Mouse (Mus musculus) MEL (cell line): ENCODE data around the gene Hsd3b7. TPM values are rescaled to one million over a fixed set of nuclear protein-coding genes. Genes with fewer than 3 reads are reported as not detected.

ENCODE experiments used
- DNase-seq: peaks from one replicate; pipeline ENCODE4 v3.0.0; 2011; ENCODE audit warnings: low read depth, low spot score
- H3K27ac ChIP-seq: 2 replicates; pipeline ENCODE4 v1.5.1; 2012; ENCODE audit warnings: low read depth, mild to moderate bottlenecking, control low read depth, low read length, moderate library complexity; ENCODE audit not compliant: control insufficient read depth
- H3K27me3 ChIP-seq, 2 experiments: fragments of 150-350 bp in 1 of 2; sonication (generic) in 1 of 2; 2 replicates each; pipeline ENCODE4 v1.6.1; 2012; ENCODE audit warnings: low read length in 2 of 2, mild to moderate bottlenecking in 2 of 2, improper control_type of control experiment in 1 of 2, moderate library complexity in 1 of 2; ENCODE audit not compliant: insufficient read depth in 2 of 2, control insufficient read depth in 1 of 2
- H3K36me3 ChIP-seq, 2 experiments: 2 replicates each; pipeline ENCODE4 v1.6.1; 2012 to 2014; ENCODE audit warnings: low read length in 2 of 2, improper control_type of control experiment in 1 of 2, inconsistent platforms in 1 of 2, mild to moderate bottlenecking in 1 of 2; ENCODE audit not compliant: insufficient read depth in 2 of 2, control insufficient read depth in 1 of 2
- H3K4me1 ChIP-seq, 2 experiments: fragments of 150-350 bp in 1 of 2; sonication (generic) in 1 of 2; 2 replicates each; pipeline ENCODE4 v1.6.1; 2012; ENCODE audit warnings: low read length in 2 of 2, improper control_type of control experiment in 1 of 2, mild to moderate bottlenecking in 1 of 2; ENCODE audit not compliant: insufficient read depth in 2 of 2, control insufficient read depth in 1 of 2
- H3K4me3 ChIP-seq, 2 experiments: fragments of 150-350 bp in 1 of 2; sonication (generic) in 1 of 2; 2 replicates each; pipeline ENCODE4 v1.5.1; 2012; ENCODE audit warnings: low read depth in 2 of 2, low read length in 2 of 2, mild to moderate bottlenecking in 2 of 2, moderate library complexity in 2 of 2, control low read depth in 1 of 2, improper control_type of control experiment in 1 of 2; ENCODE audit not compliant: control insufficient read depth in 1 of 2, insufficient read depth in 1 of 2
- H3K79me2 ChIP-seq: 2 replicates; pipeline ENCODE4 v1.6.1; 2012; ENCODE audit warnings: mild to moderate bottlenecking, low read length, moderate library complexity; ENCODE audit not compliant: control insufficient read depth, poor library complexity, insufficient read depth
- H3K9ac ChIP-seq: 2 replicates; pipeline ENCODE4 v1.6.1; 2012; ENCODE audit warnings: low read depth, mild to moderate bottlenecking, control low read depth, low read length, moderate library complexity; ENCODE audit not compliant: control insufficient read depth, poor library complexity, severe bottlenecking
- H3K9me3 ChIP-seq: fragments of 150-350 bp; sonication (generic); replicated peaks from 2 replicates; pipeline ENCODE4 v1.6.1; 2012; ENCODE audit warnings: mild to moderate bottlenecking, low read length, improper control_type of control experiment, moderate library complexity; ENCODE audit not compliant: insufficient read depth
- CHD1 ChIP-seq: IDR thresholded peaks from 2 replicates; pipeline ENCODE4 v1.6.1; 2012; ENCODE audit warnings: low read depth, mild to moderate bottlenecking, inconsistent platforms, low read length, improper control_type of control experiment
- CHD2 ChIP-seq: IDR thresholded peaks from 2 replicates; pipeline ENCODE4 v1.6.1; 2011; ENCODE audit warnings: low read length, improper control_type of control experiment
- E2F4 ChIP-seq: IDR thresholded peaks from 2 replicates; pipeline ENCODE4 v1.6.1; 2011; ENCODE audit warnings: low read depth, low read length, improper control_type of control experiment, borderline replicate concordance
- GABPA ChIP-seq: IDR thresholded peaks from 2 replicates; pipeline ENCODE4 v1.6.1; 2012; ENCODE audit warnings: low read depth, mild to moderate bottlenecking, inconsistent platforms, low read length, improper control_type of control experiment, moderate library complexity
- GATA1 ChIP-seq: IDR thresholded peaks from 2 replicates; pipeline ENCODE4 v1.6.1; 2011; ENCODE audit warnings: low read depth, low read length, improper control_type of control experiment
- JUND ChIP-seq: IDR thresholded peaks from 2 replicates; pipeline ENCODE4 v1.6.1; 2011; ENCODE audit warnings: low read depth, mild to moderate bottlenecking, improper control_type of control experiment, low read length
- MAFK ChIP-seq: IDR thresholded peaks from 2 replicates; pipeline ENCODE4 v1.6.1; 2011; ENCODE audit warnings: low read depth, mild to moderate bottlenecking, low read length, improper control_type of control experiment, borderline replicate concordance
- MAZ ChIP-seq: IDR thresholded peaks from 2 replicates; pipeline ENCODE4 v1.6.1; 2012; ENCODE audit warnings: low read depth, mild to moderate bottlenecking, inconsistent platforms, low read length, improper control_type of control experiment
- MEF2A ChIP-seq: IDR thresholded peaks from 2 replicates; pipeline ENCODE4 v1.6.1; 2014; ENCODE audit warnings: low read depth, mild to moderate bottlenecking, inconsistent platforms, low read length, improper control_type of control experiment; ENCODE audit not compliant: poor library complexity, insufficient replicate concordance, severe bottlenecking; ENCODE audit errors: extremely low read depth
- MYC ChIP-seq: IDR thresholded peaks from 2 replicates; pipeline ENCODE4 v1.6.1; 2011; ENCODE audit warnings: low read depth, mild to moderate bottlenecking, low read length, improper control_type of control experiment, moderate library complexity
- POLR2A ChIP-seq, 2 experiments: IDR thresholded peaks; 2 replicates each; pipeline ENCODE4 v1.6.1; 2011 to 2012; ENCODE audit warnings: low read length in 2 of 2, mild to moderate bottlenecking in 2 of 2, control low read depth in 1 of 2, improper control_type of control experiment in 1 of 2, low read depth in 1 of 2, moderate library complexity in 1 of 2; ENCODE audit not compliant: control insufficient read depth in 1 of 2, insufficient read depth in 1 of 2, poor library complexity in 1 of 2
- POLR2AphosphoS2 ChIP-seq: IDR thresholded peaks from 2 replicates; pipeline ENCODE4 v1.6.1; 2011; ENCODE audit warnings: low read length, improper control_type of control experiment
- RCOR1 ChIP-seq: IDR thresholded peaks from 2 replicates; pipeline ENCODE4 v1.6.1; 2012; ENCODE audit warnings: low read depth, mild to moderate bottlenecking, inconsistent platforms, low read length, improper control_type of control experiment
- SIN3A ChIP-seq: IDR thresholded peaks from 2 replicates; pipeline ENCODE4 v1.6.1; 2012; ENCODE audit warnings: low read length, improper control_type of control experiment, inconsistent platforms
- SMC3 ChIP-seq: IDR thresholded peaks from 2 replicates; pipeline ENCODE4 v1.6.1; 2011; ENCODE audit warnings: low read depth, low read length, improper control_type of control experiment
- TAL1 ChIP-seq: IDR thresholded peaks from 2 replicates; pipeline ENCODE4 v1.6.1; 2012; ENCODE audit warnings: mild to moderate bottlenecking, inconsistent platforms, low read length, moderate library complexity, mixed read lengths
- TCF12 ChIP-seq: IDR thresholded peaks from 2 replicates; pipeline ENCODE4 v1.6.1; 2014; ENCODE audit warnings: low read depth, mild to moderate bottlenecking, inconsistent platforms, low read length, improper control_type of control experiment, moderate library complexity
- UBTF ChIP-seq: IDR thresholded peaks from 2 replicates; pipeline ENCODE4 v1.6.1; 2012; ENCODE audit warnings: low read depth, mild to moderate bottlenecking, inconsistent platforms, low read length, improper control_type of control experiment, moderate library complexity, borderline replicate concordance; ENCODE audit not compliant: insufficient read depth
- USF2 ChIP-seq, 2 experiments: IDR thresholded peaks; 2 replicates each; pipeline ENCODE4 v1.6.1; 2011 to 2012; ENCODE audit warnings: improper control_type of control experiment in 2 of 2, low read length in 2 of 2, borderline replicate concordance in 1 of 2, inconsistent platforms in 1 of 2, low read depth in 1 of 2, mild to moderate bottlenecking in 1 of 2; ENCODE audit not compliant: insufficient read depth in 1 of 2
- ZC3H11A ChIP-seq: IDR thresholded peaks from 2 replicates; pipeline ENCODE4 v1.6.1; 2012; ENCODE audit warnings: low read depth, mild to moderate bottlenecking, inconsistent platforms, low read length, improper control_type of control experiment
- ZMIZ1 ChIP-seq: IDR thresholded peaks from 2 replicates; pipeline ENCODE4 v1.6.1; 2012; ENCODE audit warnings: low read depth, mild to moderate bottlenecking, inconsistent platforms, low read length, improper control_type of control experiment, moderate library complexity
- ZNF384 ChIP-seq: IDR thresholded peaks from 2 replicates; pipeline ENCODE4 v1.6.1; 2012; ENCODE audit warnings: low read depth, mild to moderate bottlenecking, inconsistent platforms, low read length, improper control_type of control experiment
- polyA plus RNA-seq, 2 experiments: library from polyadenylated mRNA; stranded (reverse) in 1 of 2; unstranded in 1 of 2; fragments of >175 nt in 1 of 2; fragments of >200 nt in 1 of 2; gene quantifications; 2 replicates each; pipeline versions ENCODE4 v1.2.1 to v1.2.4; 2012; ENCODE audit warnings: low replicate concordance in 2 of 2, low read depth in 1 of 2; ENCODE audit not compliant: insufficient read length in 2 of 2, insufficient read depth in 1 of 2, missing spikeins in 1 of 2
- total RNA-seq: library from RNA; depleted of rRNA; stranded (reverse); fragments of 300-350 nt; gene quantifications from 2 replicates; pipeline ENCODE4 v1.2.3, GENCODE M21; 2012

The Hsd3b7 gene
- total and polyA plus RNA-seq, 3 experiments: 0.75 to 1.4 TPM; not detected in 1

DNA sequence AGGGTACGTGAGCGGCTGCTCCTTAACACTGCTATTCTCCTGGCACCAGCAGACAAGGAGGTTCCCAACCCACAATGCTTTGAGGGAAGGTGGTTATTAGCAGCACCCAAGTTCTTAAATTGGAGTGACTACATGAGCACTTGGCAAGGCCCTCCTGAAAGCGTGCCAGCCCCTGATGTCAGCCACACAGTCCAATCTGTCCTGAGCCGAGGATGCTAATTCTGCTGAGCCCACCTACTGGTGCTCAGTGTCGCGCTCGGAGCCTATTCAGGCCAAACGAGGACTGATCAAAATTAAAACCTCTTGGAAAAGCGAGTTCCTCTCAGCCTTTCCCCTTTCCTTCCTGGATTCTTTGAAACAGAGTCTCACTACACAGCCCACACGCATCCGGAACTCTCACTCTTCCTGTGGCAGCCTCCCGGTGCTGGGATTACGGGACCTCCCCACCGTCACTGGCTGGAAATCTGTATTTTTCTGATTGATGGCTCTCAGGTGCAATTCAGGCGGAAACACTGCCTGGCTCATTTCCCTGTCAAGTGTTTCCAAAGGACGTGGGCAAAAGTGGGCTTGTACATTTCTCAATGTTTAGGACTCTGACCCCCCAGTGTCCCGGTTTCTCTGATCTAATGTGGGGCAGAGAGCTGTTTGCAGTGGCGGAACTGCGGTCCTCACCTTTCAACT, 14.0 kb downstream of the Hsd3b7 start:
- Histone ChIP-seq H3K4me3 (no peak overlapping the region), H3K27me3 (no peaks in the 10 kb centered on the region), H3K9ac (no peak overlapping the region), H3K79me2 (no peaks in the 10 kb centered on the region), H3K36me3 (no peaks in the 10 kb centered on the region), H3K4me1 (no peaks in the 10 kb centered on the region), H3K9me3 (no peaks in the 10 kb centered on the region), H3K27ac (no peak overlapping the region)
- TF ChIP-seq SIN3A (no peak), JUND (no peak), CHD1 (no peak), MEF2A (no peak), ZNF384 (no peak), GABPA (no peak), CHD2 (no peak), TAL1 (no peak), USF2 (IDR thresholded peaks at IDR 0.05; ENCODE audit: borderline replicate concordance in 1 of 2, insufficient read depth in 1 of 2, low read depth in 1 of 2, low read length in 2 of 2) (no peak), POLR2AphosphoS2 (no peak), ZMIZ1 (no peak), TCF12 (no peak), MYC (no peak), POLR2A (IDR thresholded peaks at IDR 0.05; ENCODE audit: control insufficient read depth in 1 of 2, insufficient read depth in 1 of 2, low read depth in 1 of 2, low read length in 2 of 2, poor library complexity in 1 of 2) (no peak), ZC3H11A (no peak), E2F4 (no peak), MAFK (no peak)
- no peak for DNase-seq

DNA sequence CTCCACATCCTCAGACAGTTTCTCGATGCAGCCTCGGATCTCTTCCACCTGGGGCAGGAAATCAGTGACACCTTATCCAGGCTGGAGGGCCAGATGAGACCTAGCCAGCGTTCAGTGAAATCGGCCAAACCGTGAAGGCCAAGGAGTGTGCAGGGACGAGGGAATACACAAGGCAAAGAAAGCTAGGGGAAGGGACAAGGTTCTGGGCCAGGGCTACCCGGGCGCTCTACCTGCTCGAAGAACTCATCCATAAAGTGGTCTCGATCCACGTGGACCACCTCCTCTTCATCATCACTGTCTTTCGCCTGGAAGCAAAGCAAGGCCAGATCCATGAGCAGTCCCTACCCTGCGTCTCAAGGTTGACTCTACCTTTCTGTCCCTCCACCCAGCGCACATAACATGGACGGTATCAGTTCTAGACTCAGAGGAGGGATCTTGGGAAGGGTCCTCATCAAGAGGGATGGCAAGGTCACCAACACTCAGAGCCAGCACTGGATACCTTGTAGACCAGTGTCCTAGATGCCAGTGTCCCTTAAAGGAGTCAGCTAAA, 14.8 kb downstream of the Hsd3b7 start:
- H3K27ac ChIP-seq: no peak overlapping the region
- TF ChIP-seq GATA1 (no peak), MAFK (no peak), ZNF384 (no peak), CHD2 (no peak), SMC3 (no peak), RCOR1 (no peak), JUND (no peak), UBTF (no peak), MAZ (no peak)

More for the DNA sequence above, 14.8 kb downstream of the Hsd3b7 start:
- H3K36me3 ChIP-seq: no peaks in the 10 kb centered on the region
- DNase-seq: no peak
- H3K9me3 ChIP-seq: no peaks in the 10 kb centered on the region
- H3K4me3 ChIP-seq: no peak overlapping the region
- H3K9ac ChIP-seq: no peak overlapping the region
- no peaks in the 10 kb centered on the region for H3K27me3 ChIP-seq
- no peaks in the 10 kb centered on the region for H3K4me1 ChIP-seq
- no peaks in the 10 kb centered on the region for H3K79me2 ChIP-seq
